Mouse (Mus musculus) intestine, embryonic 14.5 days (tissue): ENCODE measurements around the gene Gm20662. TPM values are rescaled to one million over a fixed set of nuclear protein-coding genes. Genes with fewer than 3 reads are reported as not detected.

Experiments used
- ATAC-seq: fragments of 200-750 bp; cut with Nextera tagmentation; replicated peaks from 2 replicates; pipeline ENCODE4 v1.8.0; 2017; ENCODE audit warnings: low read depth, moderate number of reproducible peaks, moderate TSS enrichment, moderate library complexity; ENCODE audit not compliant: low FRiP score, low TSS enrichment
- DNase-seq: peaks from one replicate; pipeline ENCODE4 v3.0.0-alpha.2; 2018; ENCODE audit warnings: low spot score
- H3K27ac ChIP-seq: fragments of 300-500 bp; sonication (generic); 2 replicates; pipeline ENCODE4 v1.5.1; 2014; ENCODE audit warnings: low read depth, mild to moderate bottlenecking, control low read depth
- H3K27me3 ChIP-seq: fragments of 300-500 bp; sonication (generic); replicated peaks from 2 replicates; pipeline ENCODE4 v1.6.1; 2014; ENCODE audit warnings: low read length, control low read depth; ENCODE audit not compliant: control insufficient read depth, insufficient read depth
- H3K36me3 ChIP-seq: fragments of 300-500 bp; sonication (generic); 2 replicates; pipeline ENCODE4 v1.6.1; 2014; ENCODE audit warnings: low read length, control low read depth; ENCODE audit not compliant: control insufficient read depth, insufficient read depth
- H3K4me1 ChIP-seq: fragments of 300-500 bp; sonication (generic); replicated peaks from 2 replicates; pipeline ENCODE4 v1.6.1; 2014; ENCODE audit warnings: low read length, control low read depth, mixed read lengths; ENCODE audit not compliant: control insufficient read depth, insufficient read depth
- H3K4me2 ChIP-seq: fragments of 300-500 bp; sonication (generic); 2 replicates; pipeline ENCODE4 v1.6.1; 2014; ENCODE audit warnings: low read length
- H3K4me3 ChIP-seq: fragments of 300-500 bp; sonication (generic); 2 replicates; pipeline ENCODE4 v1.5.1; 2014; ENCODE audit warnings: low read depth, low read length, control low read depth, mixed read lengths
- H3K9ac ChIP-seq: fragments of 300-500 bp; sonication (generic); 2 replicates; pipeline ENCODE4 v1.6.1; 2014; ENCODE audit warnings: mild to moderate bottlenecking, low read length
- H3K9me3 ChIP-seq: fragments of 300-500 bp; sonication (generic); 2 replicates; pipeline ENCODE4 v1.6.1; 2016; ENCODE audit warnings: low read length, control low read depth; ENCODE audit not compliant: control insufficient read depth
- WGBS: fragments of 180-500 bp; shearing (Covaris S2); extraction: QIAGEN DNeasy Blood & Tissue Kit; methylation state at CpG from one replicate; pipeline ENCODE4 v1.1.7; 2014; 5-methylcytosine and 5-hydroxymethylcytosine counted together
- polyA plus RNA-seq: library from polyadenylated mRNA; unstranded; fragments of >200 nt; fragmentation: Nextera tagmentation; extraction: Ambion mirVana; gene quantifications from 2 replicates; pipeline ENCODE4 v1.2.1, GENCODE M21; 2014

Gm20662 gene
- polyA plus RNA-seq, 1 experiment from 2014 or later = 0.42 TPM

DNA sequence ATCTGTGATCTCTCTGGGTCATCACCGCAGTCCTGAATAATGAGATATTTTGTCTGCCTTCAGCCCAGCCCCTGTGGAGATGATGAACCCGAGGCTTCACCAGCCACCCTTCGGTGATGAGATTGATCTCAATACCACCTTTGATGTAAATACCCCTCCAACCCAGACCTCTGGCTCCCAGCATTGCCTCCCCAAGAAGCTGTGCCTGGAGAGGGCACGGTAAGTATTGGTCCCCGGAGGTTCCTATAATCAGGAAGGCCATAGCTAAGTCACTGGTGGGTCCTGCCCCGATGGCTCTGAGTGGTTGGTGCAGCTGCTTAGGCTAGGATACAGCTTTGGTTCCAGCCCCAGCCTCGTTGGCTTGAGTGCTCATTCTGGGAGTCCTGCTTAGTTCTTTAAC is 27.6 kb upstream of the Gm20662 start:
- Histone ChIP-seq H3K9me3 (no peaks in the 10 kb centered on the region), H3K4me3 (no peak overlapping the region), H3K9ac (no peak overlapping the region), H3K4me1 (no peaks in the 10 kb centered on the region), H3K27ac (no peak overlapping the region), H3K27me3 (no peaks in the 10 kb centered on the region), H3K4me2 (no peak overlapping the region), H3K36me3 (peaks cover 39% of the 10 kb centered on the region)
- no peak for ATAC-seq
- no peak for DNase-seq
- 91% methylated on average over 7 of the region's 7 CpGs for WGBS

DNA sequence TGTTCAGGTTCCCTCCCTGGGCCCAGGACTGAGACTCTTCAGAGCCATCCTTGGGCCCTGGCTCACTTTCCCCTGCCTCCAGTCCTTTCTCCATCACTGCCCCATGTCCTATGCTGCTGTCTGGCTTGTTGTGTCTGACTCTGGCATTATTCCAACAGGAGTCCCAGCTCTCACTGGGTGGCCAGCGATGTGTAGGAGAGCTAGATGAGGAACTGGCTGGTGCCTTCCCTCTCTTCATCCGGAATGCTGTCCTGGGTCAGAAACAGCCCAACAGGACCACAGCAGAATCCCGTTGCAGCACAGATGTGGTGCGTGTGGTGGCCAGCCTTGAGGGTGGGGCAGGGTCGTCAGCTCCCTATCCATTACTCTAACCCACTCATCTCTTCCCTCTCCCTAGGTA is 25.8 kb upstream of the Gm20662 start:
- DNase-seq = no peak
- Histone ChIP-seq H3K9ac (no peak overlapping the region), H3K27me3 (no peaks in the 10 kb centered on the region), H3K4me1 (no peaks in the 10 kb centered on the region; the same call in 1 of the 2 replicates), H3K4me3 (no peak overlapping the region), H3K9me3 (no peaks in the 10 kb centered on the region), H3K4me2 (no peak overlapping the region), H3K27ac (no peak overlapping the region), H3K36me3 (peaks cover 33% of the 10 kb centered on the region)
- no peak for ATAC-seq
- 87% methylated on average over 5 of the region's 5 CpGs for WGBS

DNA sequence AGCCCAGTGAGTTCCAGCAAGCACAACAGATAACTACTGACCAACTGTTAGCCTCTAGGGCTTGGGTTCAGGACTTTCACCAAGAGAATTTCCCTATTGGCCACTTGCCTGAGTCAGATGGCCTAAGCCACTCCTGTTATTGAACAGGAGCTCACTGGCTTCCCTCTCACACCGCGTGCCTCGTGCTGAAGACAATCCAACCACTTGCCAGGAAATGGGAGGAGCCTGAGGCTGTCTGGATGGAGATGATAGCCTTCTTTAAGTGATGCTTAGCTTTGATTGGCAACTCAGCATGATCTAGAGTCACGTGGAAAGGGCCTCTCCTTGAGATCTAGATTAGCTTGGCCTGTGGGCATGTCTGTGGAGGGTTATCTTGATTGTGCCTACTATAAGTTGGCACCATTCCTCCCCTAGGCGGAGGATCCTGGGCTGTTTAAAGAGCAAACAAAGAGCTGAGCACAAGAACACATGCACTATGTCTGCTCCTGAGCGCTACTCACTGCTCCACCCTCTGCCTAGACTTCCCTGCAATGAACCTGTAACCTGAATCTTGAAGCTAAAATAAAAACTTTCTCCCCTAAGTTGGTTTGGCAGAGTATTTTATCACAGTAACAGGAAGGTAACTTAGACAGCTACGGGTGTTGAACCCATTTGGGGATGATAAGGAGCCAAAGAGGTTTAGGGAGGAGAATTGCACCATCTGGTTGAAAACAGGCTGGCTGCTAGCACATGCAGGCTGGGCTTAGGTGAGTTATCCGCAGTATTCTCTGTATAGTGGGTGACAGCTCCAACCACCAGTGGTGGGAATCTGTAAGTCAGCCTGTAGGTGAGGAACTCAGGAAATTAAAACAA is 24.2 kb upstream of the Gm20662 start:
- Histone ChIP-seq H3K9ac (no peak overlapping the region), H3K4me1 (peaks cover 6% of the 10 kb centered on the region), H3K36me3 (peaks cover 33% of the 10 kb centered on the region), H3K4me2 (no peak overlapping the region), H3K27ac (no peak overlapping the region), H3K27me3 (no peaks in the 10 kb centered on the region), H3K4me3 (no peak overlapping the region), H3K9me3 (no peaks in the 10 kb centered on the region)
- WGBS = 72% methylated on average over 8 of the region's 8 CpGs
- ATAC-seq (no peak), DNase-seq (no peak)

DNA sequence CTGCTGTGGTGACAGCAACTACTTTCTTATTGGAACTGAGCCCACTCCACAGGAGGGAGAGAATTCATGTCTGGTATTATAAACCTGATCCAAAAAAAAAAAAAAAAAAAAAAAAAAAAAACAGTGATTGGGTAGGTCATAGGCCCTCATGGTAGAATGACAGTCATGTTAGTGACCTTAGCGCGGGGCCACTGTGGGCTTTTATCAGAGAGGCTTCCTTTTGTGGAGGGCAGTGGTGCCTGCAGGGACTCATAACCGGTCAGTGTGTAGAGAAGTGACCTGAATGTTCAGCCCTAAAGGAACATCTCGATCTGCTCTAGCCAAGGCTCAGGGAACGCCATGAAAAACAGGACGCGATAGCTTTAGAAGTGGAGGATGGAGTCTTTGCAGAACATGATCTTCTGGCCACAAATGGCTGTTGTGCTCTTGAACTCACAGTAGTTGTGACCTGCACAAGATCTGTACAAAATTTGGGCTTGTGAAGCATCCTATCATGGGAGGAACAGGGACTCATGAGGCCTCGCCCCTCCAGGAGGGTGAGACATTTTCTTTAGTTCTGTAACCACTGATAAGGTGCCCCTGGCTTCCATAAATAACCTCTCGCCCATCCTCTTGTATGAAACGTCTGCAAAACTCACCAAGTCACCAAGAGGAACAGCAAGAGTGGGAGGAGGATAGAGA is 21.5 kb upstream of the Gm20662 start:
- H3K4me2 ChIP-seq = no peak overlapping the region
- no peak overlapping the region for H3K9ac ChIP-seq
- H3K27ac ChIP-seq = peak overlapping the region; percentile 54
- DNase-seq (no peak), ATAC-seq (no peak)
- peaks cover 23% of the 10 kb centered on the region for H3K36me3 ChIP-seq
- peaks cover 6% of the 10 kb centered on the region for H3K4me1 ChIP-seq
- no peak overlapping the region for H3K4me3 ChIP-seq
- H3K9me3 ChIP-seq = no peaks in the 10 kb centered on the region
- H3K27me3 ChIP-seq = no peaks in the 10 kb centered on the region
- WGBS = 79% methylated on average over 10 of the region's 10 CpGs

DNA sequence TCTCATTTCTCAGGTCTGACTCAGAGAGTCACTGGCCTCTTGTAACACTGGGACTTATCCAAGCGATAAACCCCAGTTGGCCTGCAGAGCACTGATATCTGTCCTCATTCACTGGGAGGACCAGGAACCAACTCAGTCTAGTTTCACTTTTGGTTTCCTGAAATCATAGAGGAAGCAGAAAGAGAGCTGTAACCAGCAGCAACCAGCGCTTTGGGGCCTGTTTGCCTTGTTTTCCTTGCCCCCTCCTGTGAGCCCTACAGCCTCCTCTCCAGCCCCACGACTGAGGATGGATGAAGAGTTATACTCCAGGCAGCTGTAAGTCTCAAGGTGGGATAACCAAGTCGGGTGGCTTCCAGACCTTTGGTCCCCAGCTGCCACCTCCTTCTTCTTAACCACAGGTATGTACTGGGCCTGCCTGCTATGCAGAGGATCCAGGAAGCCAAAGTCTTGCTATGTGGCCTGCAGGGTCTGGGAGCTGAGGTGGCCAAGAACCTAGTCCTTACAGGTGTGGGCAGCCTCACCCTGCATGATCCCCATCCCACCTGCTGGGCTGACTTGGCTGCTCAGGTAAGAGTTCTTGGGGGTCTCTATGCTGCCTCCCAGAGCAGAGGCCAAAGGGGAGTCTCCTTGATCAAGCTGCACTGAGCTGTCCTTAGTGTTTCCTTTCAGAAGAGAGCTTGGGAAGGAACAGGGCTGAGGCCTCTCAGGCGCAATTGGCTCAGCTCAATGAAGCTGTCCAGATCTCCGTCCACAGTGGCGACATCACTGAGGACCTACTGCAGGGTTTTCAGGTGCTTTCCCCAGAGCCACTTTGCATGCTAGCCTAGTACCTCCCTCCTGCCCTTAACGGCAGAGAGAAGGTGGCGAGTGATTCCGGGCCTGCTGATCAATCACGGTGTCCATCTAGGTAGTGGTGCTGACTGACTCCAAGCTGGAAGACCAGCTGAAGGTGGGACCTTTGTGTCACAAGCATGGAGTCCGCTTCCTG is 20.5 kb upstream of the Gm20662 start, which contains the start of gene Uba7:
Gene Uba7 (plus strand): TSS at position 107 of the 988 bp plus-strand sequence.
- 63% methylated on average over 12 of the region's 12 CpGs for WGBS
- ATAC-seq = no peak; the same call in 1 of the 2 replicates
- 0 out of 2 replicates have a peak within 1 kb of the TSS, but pooled peaks have one; percentile 6 for H3K4me3 ChIP-seq

DNA sequence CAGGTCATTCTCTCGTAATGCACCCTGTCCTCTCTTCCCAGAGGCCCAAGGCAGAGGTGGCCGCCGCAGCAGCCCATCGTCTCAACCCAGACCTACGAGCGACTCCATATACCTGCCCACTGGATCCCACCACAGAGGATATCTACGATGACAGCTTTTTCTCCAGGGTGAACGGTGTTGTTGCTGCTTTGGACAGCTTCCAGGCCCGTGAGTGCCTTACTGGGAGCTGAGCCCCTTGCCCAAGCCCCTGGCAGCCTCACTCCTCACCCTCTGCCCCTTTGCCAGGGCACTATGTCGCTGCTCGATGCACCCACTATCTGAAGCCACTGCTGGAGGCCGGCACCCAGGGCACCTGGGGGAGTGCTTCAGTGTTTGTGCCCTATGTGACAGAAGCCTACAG is 17.3 kb upstream of the Gm20662 start:
- DNase-seq = no peak
- no peak overlapping the region for H3K4me3 ChIP-seq
- no peaks in the 10 kb centered on the region for H3K9me3 ChIP-seq
- no peaks in the 10 kb centered on the region for H3K27me3 ChIP-seq
- no peak overlapping the region for H3K9ac ChIP-seq
- H3K4me1 ChIP-seq = peaks cover 31% of the 10 kb centered on the region
- WGBS = 90% methylated on average over 12 of the region's 12 CpGs
- ATAC-seq = no peak
- no peaks in the 10 kb centered on the region for H3K36me3 ChIP-seq
- no peak overlapping the region for H3K4me2 ChIP-seq
- H3K27ac ChIP-seq = no peak overlapping the region

More for the DNA sequence above, 20.5 kb upstream of the Gm20662 start, which contains the start of gene Uba7:
- H3K9me3 ChIP-seq = no peaks in the 10 kb centered on the region
- H3K27me3 ChIP-seq = no peaks in the 10 kb centered on the region
- H3K36me3 ChIP-seq = peaks cover 13% of the 10 kb centered on the region
- 0 out of 2 replicates have a peak within 1 kb of the TSS, but pooled peaks have one; percentile 5 for H3K9ac ChIP-seq
- peaks cover 12% of the 10 kb centered on the region for H3K4me1 ChIP-seq
- DNase-seq = peak; percentile 62
- H3K4me2 ChIP-seq = peak within 1 kb of the TSS; percentile 34
- H3K27ac ChIP-seq = peak within 1 kb of the TSS; percentile 54

DNA sequence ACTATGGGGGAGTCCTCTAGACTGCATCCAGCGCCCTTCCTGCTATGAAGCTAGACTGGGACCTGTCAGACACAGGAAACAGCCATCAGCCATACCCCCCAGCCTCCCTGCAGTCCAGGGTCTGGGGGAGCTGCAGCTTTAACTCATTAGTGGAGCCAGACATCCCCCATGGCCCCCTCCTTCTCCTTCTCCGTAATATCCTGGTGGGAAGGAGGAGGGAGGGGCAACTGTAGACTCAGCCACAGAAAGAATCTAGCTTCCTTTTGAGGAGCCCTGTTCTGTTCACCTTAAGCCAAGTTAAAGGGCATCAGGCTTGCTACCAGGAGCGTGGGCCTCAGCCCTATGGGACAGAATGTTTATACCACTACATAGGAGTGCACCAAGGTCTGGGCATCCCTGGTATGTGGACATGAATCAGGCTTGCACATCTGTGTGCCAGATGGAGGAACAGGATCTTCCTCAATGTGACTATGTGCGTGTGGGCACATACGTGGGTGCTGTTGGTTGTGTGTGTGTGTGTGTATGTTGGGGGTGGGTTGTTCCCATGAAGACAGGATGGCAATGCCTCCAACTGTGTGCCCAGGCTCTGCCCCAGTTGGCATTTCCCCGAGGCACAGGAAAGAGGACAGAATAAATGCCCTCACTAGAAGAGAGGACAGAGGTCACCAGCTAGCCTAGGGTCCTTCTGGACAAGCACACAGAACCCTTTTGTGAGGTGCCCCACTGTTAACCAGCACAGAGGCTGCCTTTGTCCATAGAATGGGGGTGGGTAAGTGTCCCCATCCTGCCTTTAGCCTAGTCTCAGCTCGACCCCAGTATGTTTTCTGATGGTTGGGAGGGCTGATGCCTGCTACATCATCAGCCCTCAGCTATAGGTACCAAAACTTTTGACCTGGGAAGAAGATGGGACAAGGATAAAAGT is 14.2 kb upstream of the Gm20662 start:
- H3K4me2 ChIP-seq = peak overlapping the region; percentile 65
- ATAC-seq (peak; percentile 26; the same call in 1 of the 2 replicates), DNase-seq (peak; percentile 76)
- H3K9me3 ChIP-seq = no peaks in the 10 kb centered on the region
- 0 out of 2 replicates have a peak, but pooled peaks cover 5% of the 10 kb centered on the region for H3K36me3 ChIP-seq
- peaks cover 30% of the 10 kb centered on the region for H3K4me1 ChIP-seq
- H3K27ac ChIP-seq = peak overlapping the region; percentile 100
- H3K4me3 ChIP-seq = peak overlapping the region; percentile 80
- H3K27me3 ChIP-seq = no peaks in the 10 kb centered on the region
- H3K9ac ChIP-seq = peak overlapping the region; percentile 38
- 18% methylated on average over 6 of the region's 7 CpGs for WGBS
